Mouse (Mus musculus) liver, embryonic 13.5 days (tissue): ENCODE measurements around the gene Urgcp. TPM values are rescaled to one million over a fixed set of nuclear protein-coding genes. Genes with fewer than 3 reads are reported as not detected.

Experiments used
- ATAC-seq: fragments of 200-750 bp; cut with Nextera tagmentation; 2 replicates; pipeline ENCODE4 v1.8.0; 2017; ENCODE audit warnings: low read depth, mild to moderate bottlenecking, moderate number of reproducible peaks, moderate library complexity
- DNase-seq: peaks from one replicate; pipeline ENCODE4 v3.0.0; 2022
- H3K27ac ChIP-seq: fragments of 300-500 bp; sonication (generic); 2 replicates; pipeline ENCODE4 v1.5.1; 2015; ENCODE audit warnings: moderate library complexity, mild to moderate bottlenecking, inconsistent platforms
- H3K27me3 ChIP-seq: fragments of 300-500 bp; sonication (generic); 2 replicates; pipeline ENCODE4 v1.6.1; 2015; ENCODE audit warnings: mild to moderate bottlenecking, inconsistent platforms
- H3K36me3 ChIP-seq: fragments of 300-500 bp; sonication (generic); 2 replicates; pipeline ENCODE4 v1.6.1; 2015; ENCODE audit warnings: mild to moderate bottlenecking, inconsistent platforms
- H3K4me1 ChIP-seq: fragments of 300-500 bp; sonication (generic); replicated peaks from 2 replicates; pipeline ENCODE4 v1.6.1; 2015; ENCODE audit warnings: inconsistent platforms
- H3K4me2 ChIP-seq: fragments of 300-500 bp; sonication (generic); 2 replicates; pipeline ENCODE4 v1.6.1; 2015; ENCODE audit warnings: inconsistent platforms, mild to moderate bottlenecking, moderate library complexity
- H3K4me3 ChIP-seq: fragments of 300-500 bp; sonication (generic); replicated peaks from 2 replicates; pipeline ENCODE4 v1.5.1; 2015; ENCODE audit warnings: mild to moderate bottlenecking, inconsistent platforms
- H3K9ac ChIP-seq: fragments of 300-500 bp; sonication (generic); 2 replicates; pipeline ENCODE4 v1.6.1; 2015; ENCODE audit warnings: mild to moderate bottlenecking, inconsistent platforms
- H3K9me3 ChIP-seq: fragments of 300-500 bp; sonication (generic); replicated peaks from 2 replicates; pipeline ENCODE4 v1.6.1; 2016; ENCODE audit warnings: inconsistent platforms
- WGBS: fragments of 180-500 bp; shearing (Covaris S2); methylation state at CpG from one replicate; pipeline ENCODE4 v1.1.7; 2015; ENCODE audit not compliant: insufficient replicate concordance; 5-methylcytosine and 5-hydroxymethylcytosine counted together
- polyA plus RNA-seq: library from polyadenylated mRNA; unstranded; fragments of >200 nt; fragmentation: Nextera tagmentation; extraction: Ambion mirVana; gene quantifications from 2 replicates; pipeline ENCODE4 v1.2.1, GENCODE M21; 2015

Urgcp gene
- polyA plus RNA-seq, 1 experiment from 2014 or later: 9.4 TPM

GRCm38 (mm10) chr11:5682541-5682940 lies 79.6 kb downstream of the Urgcp start:
- Histone ChIP-seq H3K27me3 (no peaks in the 10 kb centered on the region), H3K4me2 (no peak overlapping the region), H3K36me3 (no peaks in the 10 kb centered on the region), H3K27ac (no peak overlapping the region), H3K9me3 (no peaks in the 10 kb centered on the region), H3K4me1 (no peaks in the 10 kb centered on the region), H3K9ac (no peak overlapping the region), H3K4me3 (no peak overlapping the region)
- WGBS: 48% methylated on average over 6 of the region's 6 CpGs
- ATAC-seq (no peak), DNase-seq (no peak)

Other genes with a start within 250 kb of the Urgcp start
- gene Xbp1, start 241.7 kb downstream of the Urgcp start, polyA plus RNA-seq: 82.1 and 95.7 TPM in 2 replicates
- 8.6 and 11.4 TPM in 2 replicates for gene Ccdc117, start 220.2 kb downstream of the Urgcp start, polyA plus RNA-seq
- gene Ankrd36, start 192.7 kb downstream of the Urgcp start, polyA plus RNA-seq: 1.1 and 1.5 TPM in 2 replicates
- 122 and 135 TPM in 2 replicates for gene Mrps24, start 46.7 kb downstream of the Urgcp start, polyA plus RNA-seq
- 57.5 and 64.4 TPM in 2 replicates for gene Dbnl, start 26.1 kb upstream of the Urgcp start, polyA plus RNA-seq
- gene Pgam2, start 41.4 kb upstream of the Urgcp start, polyA plus RNA-seq: 1.7 and 3.3 TPM in 2 replicates
- 2.0 and 2.2 TPM in 2 replicates for gene Polm, start 75.6 kb upstream of the Urgcp start, polyA plus RNA-seq
- 5.9 and 6.5 TPM in 2 replicates for gene Aebp1, start 99.6 kb upstream of the Urgcp start, polyA plus RNA-seq
- 86.1 and 90.7 TPM in 2 replicates for gene Pold2, start 115.9 kb upstream of the Urgcp start, polyA plus RNA-seq
- 9.9 and 14.3 TPM in 2 replicates for gene Myl7, start 136.4 kb upstream of the Urgcp start, polyA plus RNA-seq
- 0.30 and 0.31 TPM in 2 replicates for gene Gck, start 187.7 kb upstream of the Urgcp start, polyA plus RNA-seq
- 22.4 and 23.6 TPM in 2 replicates for gene Ykt6, start 193.3 kb upstream of the Urgcp start, polyA plus RNA-seq